Comparison of ENCODE assay signal across 7 mouse cellular contexts in the genomic region with DNA sequence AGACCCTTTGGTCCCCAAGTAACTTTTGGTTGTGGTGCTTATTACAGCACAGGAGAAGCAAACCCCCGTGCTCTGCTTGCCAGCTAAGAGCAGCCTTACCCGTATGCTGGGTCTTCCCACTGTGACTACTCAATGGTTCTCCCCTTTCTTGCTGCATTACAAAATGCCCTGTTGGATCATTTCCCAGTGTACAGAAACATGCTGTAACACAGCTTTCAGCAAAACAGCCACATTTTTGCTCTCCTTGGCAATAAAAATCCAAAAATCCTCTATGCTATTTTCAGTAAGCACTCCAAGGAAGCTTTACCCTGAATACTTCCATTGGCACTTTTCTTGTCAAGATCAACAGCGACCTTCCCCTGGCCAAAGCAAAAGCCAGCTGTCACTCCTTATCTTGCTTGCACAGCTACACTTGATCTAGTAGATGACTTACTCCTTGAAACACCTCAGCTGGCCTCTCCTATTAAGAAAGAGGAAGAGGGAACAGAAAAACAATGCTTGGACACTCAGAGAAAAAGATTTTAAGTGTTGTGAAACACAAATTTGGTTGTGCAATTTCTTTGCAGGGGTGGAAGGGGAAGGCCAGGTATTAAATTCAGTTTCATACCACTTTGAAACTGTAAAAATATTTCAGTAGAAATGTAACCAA. TPM values are rescaled to one million over a fixed set of nuclear protein-coding genes. Genes with fewer than 3 reads are reported as not detected.
DNase-seq lines count a peak whose midpoint lies in the region; ATAC-seq and TF ChIP-seq lines count a peak whose summit lies in the region.

No protein-coding gene starts in this region.

- no peak for ATAC-seq in embryonic facial prominence, embryonic 14.5 days (ENCODE audit: low read depth)
- no peak for ATAC-seq in hindbrain, embryonic 16.5 days

- H3K9ac ChIP-seq in embryonic facial prominence, embryonic 14.5 days (ENCODE audit: low read depth, low read length) = 0 out of 2 replicates have a peak overlapping the region, but pooled peaks have one; percentile 10
- H3K9ac ChIP-seq in hindbrain, embryonic 16.5 days (ENCODE audit: low read depth, low read length) = no peak overlapping the region; the same call in 1 of the 2 replicates

- peak overlapping the region; percentile 24; the same call in 1 of the 2 replicates for H3K4me3 ChIP-seq in spleen, adult 2 months (ENCODE audit: extremely low read depth, insufficient read depth, insufficient read length)
- peak overlapping the region; percentile 73 for H3K4me3 ChIP-seq in embryonic facial prominence, embryonic 14.5 days (ENCODE audit: low read depth, low read length)
- H3K4me3 ChIP-seq in hindbrain, embryonic 16.5 days (ENCODE audit: low read length) = no peak overlapping the region
- peak overlapping the region; percentile 24 for H3K4me3 ChIP-seq in lung, adult 2 months (replicated peaks; ENCODE audit: extremely low read depth, low read depth, low read length)

- H3K36me3 ChIP-seq in spleen, adult 2 months (ENCODE audit: control insufficient read depth, insufficient read depth, low read length) = peaks cover 9% of the 10 kb centered on the region
- H3K36me3 ChIP-seq in embryonic facial prominence, embryonic 14.5 days (ENCODE audit: control insufficient read depth, insufficient read depth, low read length) = peaks cover 18% of the 10 kb centered on the region
- H3K36me3 ChIP-seq in hindbrain, embryonic 16.5 days (ENCODE audit: control insufficient read depth, insufficient read depth, low read length) = peaks cover 7% of the 10 kb centered on the region
- peaks cover 4% of the 10 kb centered on the region; the same call in 1 of the 2 replicates for H3K36me3 ChIP-seq in splenic B cell, adult 2 months (ENCODE audit: control insufficient read depth, insufficient read depth, low read length, poor library complexity, severe bottlenecking)

- no peaks in the 10 kb centered on the region for H3K9me3 ChIP-seq in embryonic facial prominence, embryonic 14.5 days (ENCODE audit: control insufficient read depth, low read length)
- H3K9me3 ChIP-seq in hindbrain, embryonic 16.5 days (ENCODE audit: control insufficient read depth, low read length) = no peaks in the 10 kb centered on the region

- no peak for TF ChIP-seq POLR2A in spleen, adult 2 months (IDR thresholded peaks at IDR 0.05; ENCODE audit: low read depth, low read length)
- TF ChIP-seq POLR2A in lung, adult 2 months (IDR thresholded peaks at IDR 0.05; ENCODE audit: borderline replicate concordance, extremely low read depth, low read depth, low read length) = no peak

- DNase-seq in spleen, adult 2 months (ENCODE audit: low read depth in 1 of 2, low spot score in 2 of 2) = no peak
- no peak for DNase-seq in spleen, postnatal 14 days (ENCODE audit: low spot score in 2 of 2)
- peak; percentile 58 for DNase-seq in embryonic facial prominence, embryonic 14.5 days (ENCODE audit: low spot score)
- DNase-seq in lung, adult 2 months = peak; percentile 23
- peak; percentile 8 for DNase-seq in splenic B cell, adult 2 months (ENCODE audit: low read depth, low spot score)
- no peak for DNase-seq in ovary, postnatal 10 days (ENCODE audit: low spot score)

- WGBS in spleen, adult 2 months = 32% methylated on average over 3 of the region's 3 CpGs
- 59% methylated on average over 3 of the region's 3 CpGs for WGBS in embryonic facial prominence, embryonic 14.5 days
- WGBS in hindbrain, embryonic 16.5 days = 58% methylated on average over 3 of the region's 3 CpGs
- WGBS in lung, adult 2 months = 10% methylated on average over 3 of the region's 3 CpGs

- H3K4me2 ChIP-seq in embryonic facial prominence, embryonic 14.5 days (ENCODE audit: low read depth, low read length) = peak overlapping the region; percentile 58
- peak overlapping the region; percentile 75 for H3K4me2 ChIP-seq in hindbrain, embryonic 16.5 days (ENCODE audit: low read length)

- H3K27ac ChIP-seq in spleen, adult 2 months (ENCODE audit: insufficient read depth, low read length) = no peak overlapping the region; the same call in 1 of the 2 replicates
- peak overlapping the region; percentile 49 for H3K27ac ChIP-seq in embryonic facial prominence, embryonic 14.5 days (replicated peaks; ENCODE audit: low read depth, low read length)
- H3K27ac ChIP-seq in hindbrain, embryonic 16.5 days (ENCODE audit: low read depth, low read length) = no peak overlapping the region

- H3K4me1 ChIP-seq in spleen, adult 2 months (ENCODE audit: control insufficient read depth, insufficient read depth, insufficient read length) = peaks cover 14% of the 10 kb centered on the region
- peaks cover 19% of the 10 kb centered on the region for H3K4me1 ChIP-seq in embryonic facial prominence, embryonic 14.5 days (ENCODE audit: control insufficient read depth, insufficient read depth, low read length)
- H3K4me1 ChIP-seq in hindbrain, embryonic 16.5 days (ENCODE audit: control insufficient read depth, insufficient read depth, low read depth, low read length) = peaks cover 22% of the 10 kb centered on the region
- H3K4me1 ChIP-seq in lung, adult 2 months (ENCODE audit: control insufficient read depth, insufficient read depth, low read length) = peaks cover 12% of the 10 kb centered on the region

- H3K27me3 ChIP-seq in spleen, adult 2 months (ENCODE audit: control insufficient read depth, insufficient read depth, low read length) = no peaks in the 10 kb centered on the region
- H3K27me3 ChIP-seq in embryonic facial prominence, embryonic 14.5 days (replicated peaks; ENCODE audit: control insufficient read depth, insufficient read depth, low read length) = no peaks in the 10 kb centered on the region
- no peaks in the 10 kb centered on the region for H3K27me3 ChIP-seq in hindbrain, embryonic 16.5 days (replicated peaks; ENCODE audit: control insufficient read depth, insufficient read depth, low read length)
- H3K27me3 ChIP-seq in splenic B cell, adult 2 months (ENCODE audit: control insufficient read depth, insufficient read depth, low read length, poor library complexity, severe bottlenecking) = no peaks in the 10 kb centered on the region

- no peak for TF ChIP-seq CTCF in spleen, adult 2 months (IDR thresholded peaks at IDR 0.05; ENCODE audit: extremely low read depth, insufficient read depth, insufficient read length, insufficient replicate concordance)
- TF ChIP-seq CTCF in lung, adult 2 months (IDR thresholded peaks at IDR 0.05; ENCODE audit: insufficient read depth, low read length) = no peak

RNA-seq across cellular contexts. Expression of a gene that starts 2.1 kb away (rescaled TPM):
- polyA plus RNA-seq in spleen, adult 2 months (2012; rRNA removed) = 15.2 and 17.4 TPM in 2 replicates
- 38.7 and 40.4 TPM in 2 replicates for polyA plus RNA-seq in embryonic facial prominence, embryonic 14.5 days (2014; fragmentation: Nextera tagmentation; extraction: Ambion mirVana)
- 77.9 and 78.5 TPM in 2 replicates for polyA plus RNA-seq in hindbrain, embryonic 16.5 days (2015; fragmentation: Nextera tagmentation; extraction: Ambion mirVana)
- 17.2 and 25.5 TPM in 2 replicates for polyA plus RNA-seq in lung, adult 2 months (2012; rRNA removed)

RNA-seq across cellular contexts. Expression of a gene that starts 26.5 kb away (rescaled TPM):
- polyA plus RNA-seq in spleen, adult 2 months (2012; rRNA removed) = 0.22 and 0.27 TPM in 2 replicates
- 0.47 TPM in 1 of 2 replicates, not detected in the other for polyA plus RNA-seq in embryonic facial prominence, embryonic 14.5 days (2014; fragmentation: Nextera tagmentation; extraction: Ambion mirVana)
- 0.43 and 0.65 TPM in 2 replicates for polyA plus RNA-seq in hindbrain, embryonic 16.5 days (2015; fragmentation: Nextera tagmentation; extraction: Ambion mirVana)
- polyA plus RNA-seq in lung, adult 2 months (2012; rRNA removed) = not detected in 2 replicates

Comparison
In these comparisons a context has a peak if more than half of its experiments do, and no peak if none do; other contexts are left out.
1. DNase-seq: peak in embryonic facial prominence, embryonic 14.5 days (single experiment), lung, adult 2 months (single experiment) and splenic B cell, adult 2 months (single experiment); none in spleen, adult 2 months (0 of 2), spleen, postnatal 14 days (0 of 2) and ovary, postnatal 10 days (single experiment).